Mouse (Mus musculus) forebrain, postnatal 0 days (tissue): ENCODE data around the gene Ighmbp2. TPM values are rescaled to one million over a fixed set of nuclear protein-coding genes. Genes with fewer than 3 reads are reported as not detected.

Experiments used
- ATAC-seq: fragments of 200-750 bp; cut with Nextera tagmentation; 2 replicates; pipeline ENCODE4 v1.8.0; 2017; ENCODE audit warnings: mild to moderate bottlenecking, moderate library complexity
- DNase-seq: peaks from one replicate; pipeline ENCODE4 v3.0.0-alpha.2; 2015
- H3K27ac ChIP-seq: fragments of 300-500 bp; sonication (generic); 2 replicates; pipeline ENCODE4 v1.5.1; 2014; ENCODE audit warnings: low read depth, mild to moderate bottlenecking, antibody characterized with exemption, low read length, moderate library complexity, mixed read lengths
- H3K27me3 ChIP-seq: fragments of 300-500 bp; sonication (generic); 2 replicates; pipeline ENCODE4 v1.6.1; 2014; ENCODE audit warnings: mild to moderate bottlenecking, low read length, mixed read lengths; ENCODE audit not compliant: insufficient read depth
- H3K36me3 ChIP-seq: fragments of 300-500 bp; sonication (generic); 2 replicates; pipeline ENCODE4 v1.6.1; 2014; ENCODE audit warnings: mild to moderate bottlenecking, moderate library complexity; ENCODE audit not compliant: insufficient read depth
- H3K4me1 ChIP-seq: fragments of 300-500 bp; sonication (generic); 2 replicates; pipeline ENCODE4 v1.6.1; 2014; ENCODE audit warnings: antibody characterized with exemption; ENCODE audit not compliant: insufficient read depth
- H3K4me2 ChIP-seq: fragments of 300-500 bp; sonication (generic); 2 replicates; pipeline ENCODE4 v1.6.1; 2014; ENCODE audit warnings: low read depth, mild to moderate bottlenecking, moderate library complexity
- H3K4me3 ChIP-seq: fragments of 300-500 bp; sonication (generic); 2 replicates; pipeline ENCODE4 v1.5.1; 2014; ENCODE audit warnings: low read depth, low read length, mixed read lengths
- H3K9ac ChIP-seq: fragments of 300-500 bp; sonication (generic); 2 replicates; pipeline ENCODE4 v1.6.1; 2014; ENCODE audit warnings: mild to moderate bottlenecking
- H3K9me3 ChIP-seq: fragments of 300-500 bp; sonication (generic); 2 replicates; pipeline ENCODE4 v1.6.1; 2016; ENCODE audit warnings: low read length
- CTCF ChIP-seq: sonication (generic); IDR thresholded peaks from 2 replicates; pipeline ENCODE4 v1.5.1; 2016; ENCODE audit warnings: antibody characterized with exemption, control low read depth, low read depth
- WGBS: fragments of 180-500 bp; shearing (Covaris S2); extraction: QIAGEN DNeasy Blood & Tissue Kit; methylation state at CpG from one replicate; pipeline ENCODE4 v1.1.7; 2014; 5-methylcytosine and 5-hydroxymethylcytosine counted together
- polyA plus RNA-seq: library from polyadenylated mRNA; unstranded; fragments of >200 nt; fragmentation: Nextera tagmentation; extraction: Ambion mirVana; gene quantifications from 2 replicates; pipeline ENCODE4 v1.2.1, GENCODE M21; 2015
- total RNA-seq: library from RNA; depleted of rRNA; stranded (reverse); fragments of >200 nt; gene quantifications from 2 replicates; pipeline ENCODE4 v1.2.3, GENCODE M21; 2014; rRNA removed

Ighmbp2 gene
- total RNA-seq (10.1 and 10.5 TPM in 2 replicates), polyA plus RNA-seq (8.8 and 10.4 TPM in 2 replicates)

DNA sequence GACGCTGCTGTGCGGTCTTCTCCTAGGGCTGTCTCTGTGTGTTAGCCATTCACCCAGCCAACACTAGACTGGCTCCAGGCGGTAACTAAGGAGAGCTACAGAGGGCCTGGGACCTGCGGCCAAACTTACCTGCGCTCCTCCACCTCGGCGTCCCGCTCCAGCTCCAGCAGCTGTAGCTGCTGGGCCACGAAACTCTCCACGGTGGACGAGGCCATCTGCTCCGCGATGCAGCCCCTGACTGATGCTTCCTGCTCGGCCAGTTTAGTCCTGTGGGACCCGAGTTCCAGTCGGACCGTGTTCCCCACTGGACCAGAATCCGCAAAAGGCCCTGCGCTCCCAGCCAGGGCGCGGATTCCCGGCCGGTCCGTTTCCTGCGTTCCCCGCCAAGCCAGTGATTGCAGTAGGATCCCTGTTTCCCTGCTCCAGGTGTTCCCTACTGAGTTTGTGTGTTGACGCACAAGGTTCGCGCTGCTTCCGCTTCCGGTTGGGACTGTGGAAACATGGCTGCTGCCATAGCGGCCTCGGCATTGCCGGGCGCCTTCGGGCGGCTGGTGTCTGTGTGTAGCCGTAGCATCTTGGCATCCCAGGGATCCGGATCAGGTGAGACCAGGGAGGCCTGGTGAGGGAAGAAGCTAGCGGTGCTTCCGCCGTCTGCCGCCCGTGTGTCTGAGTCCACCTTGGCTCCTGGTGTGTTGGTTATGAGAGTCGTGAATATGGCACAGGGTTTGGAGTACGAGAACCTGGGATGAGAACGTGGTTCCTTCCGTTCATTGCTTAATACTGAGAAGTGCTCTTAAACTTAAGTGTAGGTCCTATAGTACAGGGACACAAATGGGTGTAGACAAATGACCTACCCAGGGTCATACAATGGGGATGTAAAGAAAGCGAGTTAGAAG, at the start of gene Ighmbp2, which contains the start of gene Mrpl21:
Gene Ighmbp2 (minus strand): TSS at position 446 of the 896 bp plus-strand sequence.
Gene Mrpl21 (plus strand): TSS at position 330 of the 896 bp plus-strand sequence.
- no peak; the same call in 1 of the 2 replicates for TF ChIP-seq CTCF
- Histone ChIP-seq H3K4me2 (peak within 1 kb of the TSS; percentile 80), H3K27me3 (no peaks in the 10 kb centered on the region), H3K4me3 (peak within 1 kb of the TSS; percentile 80), H3K4me1 (peaks cover 7% of the 10 kb centered on the region), H3K9ac (peak within 1 kb of the TSS; percentile 82), H3K27ac (peak within 1 kb of the TSS; percentile 75), H3K36me3 (peaks cover 51% of the 10 kb centered on the region), H3K9me3 (no peaks in the 10 kb centered on the region)
- WGBS, result under 1% methylated on average over 49 of the region's 49 CpGs
- peak; percentile 99 for ATAC-seq
- DNase-seq, result peak; percentile 97

DNA sequence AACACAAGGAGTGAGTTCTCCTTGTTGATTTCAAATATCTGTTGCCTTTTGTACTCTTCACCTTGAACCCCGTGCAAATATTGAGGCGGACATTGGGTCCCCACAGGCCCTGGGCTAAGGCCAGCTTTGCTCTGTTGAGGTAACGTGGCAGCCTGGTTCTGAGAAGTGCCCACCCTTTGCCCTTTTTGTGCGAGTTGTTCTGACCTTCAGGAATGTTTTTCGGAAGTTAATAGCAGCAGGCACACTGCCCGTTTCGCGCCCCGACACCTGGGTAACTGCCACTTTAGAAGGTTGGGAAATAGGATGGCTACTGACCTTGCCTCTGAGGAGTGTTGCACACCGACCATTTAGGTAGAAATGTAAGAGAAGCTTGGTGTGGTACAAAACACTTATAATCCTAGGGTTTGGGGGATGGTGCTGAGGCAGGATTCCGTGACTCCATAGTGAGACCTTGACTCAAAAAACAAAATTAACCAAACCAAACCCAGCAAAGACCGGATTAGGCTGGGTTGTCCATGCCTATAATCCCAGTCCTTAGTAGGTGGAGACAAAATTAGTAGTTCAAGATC, 43.7 kb upstream of the Ighmbp2 start:
- TF ChIP-seq CTCF, result no peak
- WGBS, result 78% methylated on average over 12 of the region's 12 CpGs
- Histone ChIP-seq H3K4me3 (no peak overlapping the region), H3K27ac (peak overlapping the region; percentile 45; the same call in 1 of the 2 replicates), H3K27me3 (peaks cover 4% of the 10 kb centered on the region), H3K9me3 (no peaks in the 10 kb centered on the region), H3K4me1 (0 out of 2 replicates have a peak, but pooled peaks cover 11% of the 10 kb centered on the region), H3K36me3 (no peaks in the 10 kb centered on the region), H3K4me2 (no peak overlapping the region), H3K9ac (no peak overlapping the region)
- ATAC-seq (no peak), DNase-seq (no peak)

DNA sequence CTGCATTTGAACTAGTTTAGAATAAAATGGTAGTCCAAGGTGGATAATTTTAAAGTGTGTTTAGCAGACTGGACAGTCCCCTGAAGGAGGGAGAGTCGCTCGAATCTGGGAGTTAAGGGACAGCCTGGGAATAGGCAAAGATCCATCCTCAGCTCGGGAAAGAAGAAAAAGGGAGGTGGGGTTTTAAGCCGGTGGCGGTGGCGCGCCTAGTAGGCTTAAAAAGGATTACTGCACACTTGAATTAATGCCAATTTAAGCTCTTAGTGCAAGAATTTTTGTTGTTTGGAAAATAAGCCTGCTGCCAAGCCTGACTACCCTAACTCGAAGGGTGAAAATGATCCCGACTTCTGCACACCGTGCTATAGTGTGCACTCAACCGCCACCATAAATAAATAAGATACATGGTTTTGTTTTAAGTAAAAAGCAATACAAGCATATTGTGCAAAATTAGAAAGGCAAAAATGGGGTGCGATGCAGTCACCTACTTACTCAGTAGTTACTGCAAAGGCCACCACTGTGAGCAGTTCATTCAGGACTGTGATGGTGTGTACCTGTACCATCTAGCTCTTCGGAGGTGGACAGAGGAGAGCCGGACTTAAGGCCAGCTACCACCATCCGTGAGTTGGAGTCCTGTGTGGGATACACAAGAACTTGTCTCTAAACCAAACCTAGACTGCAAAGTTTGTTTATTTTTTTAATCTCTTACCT, 43.1 kb upstream of the Ighmbp2 start:
- Histone ChIP-seq H3K36me3 (no peaks in the 10 kb centered on the region), H3K9me3 (no peaks in the 10 kb centered on the region), H3K4me3 (peak overlapping the region; percentile 52), H3K4me1 (0 out of 2 replicates have a peak, but pooled peaks cover 11% of the 10 kb centered on the region), H3K4me2 (peak overlapping the region; percentile 83), H3K9ac (peak overlapping the region; percentile 42), H3K27me3 (peaks cover 4% of the 10 kb centered on the region), H3K27ac (peak overlapping the region; percentile 70)
- DNase-seq, result no peak
- 18% methylated on average over 15 of the region's 15 CpGs for WGBS
- no peak for TF ChIP-seq CTCF
- no peak for ATAC-seq

DNA sequence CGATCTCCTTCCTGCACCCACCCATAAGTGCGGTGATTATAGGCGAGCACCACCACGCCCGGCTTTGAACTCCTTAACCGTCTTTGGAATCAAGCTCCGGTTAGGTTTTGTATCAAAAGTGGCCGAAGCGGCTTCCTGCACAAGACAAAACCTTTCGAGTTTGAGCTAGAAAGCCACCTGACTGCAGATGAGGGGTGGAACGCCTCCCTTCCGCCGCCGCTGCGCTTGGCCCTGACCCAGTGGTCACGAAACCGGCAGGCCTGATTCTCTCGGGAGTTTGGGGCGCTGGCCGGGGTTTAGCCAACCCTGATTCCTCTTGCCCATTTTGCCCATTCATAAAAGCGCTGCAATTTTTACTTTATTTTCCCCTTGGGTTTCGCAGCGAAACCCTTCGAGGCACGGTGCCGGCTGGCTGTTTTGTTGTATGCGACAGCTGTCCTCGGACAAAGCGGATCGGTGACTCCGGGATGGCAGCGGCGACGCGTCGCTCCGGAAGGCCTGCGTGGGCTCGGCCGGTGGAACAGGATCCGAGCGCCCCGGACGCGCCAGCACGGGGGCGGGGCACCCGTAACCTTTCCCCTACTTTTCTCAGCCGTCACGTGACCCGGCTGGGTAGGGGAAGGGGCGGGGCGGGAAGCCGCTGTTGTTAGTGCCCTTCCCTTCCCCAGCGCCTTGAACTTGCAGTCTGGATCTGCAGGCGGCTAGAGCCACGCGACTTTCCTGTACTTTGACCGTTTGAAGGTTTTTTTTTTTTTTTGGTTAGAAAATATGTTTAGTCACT, 42.3 kb upstream of the Ighmbp2 start:
- Histone ChIP-seq H3K4me3 (peak overlapping the region; percentile 52), H3K27me3 (peaks cover 4% of the 10 kb centered on the region), H3K36me3 (no peaks in the 10 kb centered on the region), H3K27ac (peak overlapping the region; percentile 70), H3K9ac (peak overlapping the region; percentile 42), H3K4me1 (0 out of 2 replicates have a peak, but pooled peaks cover 11% of the 10 kb centered on the region), H3K4me2 (peak overlapping the region; percentile 83), H3K9me3 (no peaks in the 10 kb centered on the region)
- no peak for TF ChIP-seq CTCF
- WGBS, result 2% methylated on average over 59 of the region's 59 CpGs
- peak; percentile 75 for ATAC-seq
- peak; percentile 86 for DNase-seq

DNA sequence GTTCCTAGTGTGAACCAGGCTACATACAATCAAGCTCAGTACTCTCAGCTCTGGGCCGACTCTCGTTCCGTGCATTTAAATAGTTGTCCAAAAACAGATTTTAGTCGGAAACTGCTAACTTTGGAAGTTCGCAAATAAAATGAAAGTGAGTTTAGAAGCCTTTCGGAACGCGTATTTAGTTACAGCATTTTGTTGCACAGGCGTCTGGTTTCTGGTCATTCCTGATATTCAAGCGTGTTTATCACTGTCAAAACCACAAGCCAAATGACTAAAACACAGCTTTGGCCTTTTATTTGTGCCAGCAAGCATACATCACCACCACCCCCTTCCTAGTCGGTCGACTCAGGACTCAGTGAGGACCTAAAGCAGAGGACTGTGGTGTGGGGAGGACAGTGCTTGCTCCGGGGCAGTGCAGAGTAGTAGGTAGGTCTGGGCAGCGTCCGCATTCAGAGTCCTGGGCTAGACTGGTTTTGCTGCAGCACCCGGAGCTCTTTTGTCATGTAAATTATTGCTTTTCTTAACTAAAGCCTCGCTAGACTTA, 41.5 kb upstream of the Ighmbp2 start:
- H3K27ac ChIP-seq, result peak overlapping the region; percentile 70

More for the DNA sequence above, 41.5 kb upstream of the Ighmbp2 start:
- peak overlapping the region; percentile 52 for H3K4me3 ChIP-seq
- H3K4me2 ChIP-seq, result peak overlapping the region; percentile 83
- peak; percentile 35 for DNase-seq
- H3K36me3 ChIP-seq, result no peaks in the 10 kb centered on the region
- 1% methylated on average over 17 of the region's 17 CpGs for WGBS
- ATAC-seq, result no peak
- no peak for TF ChIP-seq CTCF
- peaks cover 4% of the 10 kb centered on the region for H3K27me3 ChIP-seq
- H3K4me1 ChIP-seq, result 0 out of 2 replicates have a peak, but pooled peaks cover 11% of the 10 kb centered on the region
- no peaks in the 10 kb centered on the region for H3K9me3 ChIP-seq
- H3K9ac ChIP-seq, result peak overlapping the region; percentile 42; the same call in 1 of the 2 replicates
